Mouse (Mus musculus) B cell, adult 62 days (primary cell): ENCODE results near the gene Pdzph1. TPM values are rescaled to one million over a fixed set of nuclear protein-coding genes. Genes with fewer than 3 reads are reported as not detected.

Source experiments
- total RNA-seq: library from RNA; stranded (reverse); gene quantifications from 4 replicates; pipeline ENCODE4 v1.2.4, GENCODE M21; 2023

Gene Pdzph1
- total RNA-seq: not detected in 4 replicates

GRCm38 (mm10) chr17:58991275-58991674, at the start of gene Pdzph1:
Gene Pdzph1 (minus strand): TSS chr17:58991375.

GRCm38 (mm10) chr17:59013091-59013459, 21.9 kb upstream of the Pdzph1 start, which contains the start of gene Nudt12:
Gene Nudt12 (minus strand): TSS chr17:59013372.

Other genes with a start within 250 kb of the Pdzph1 start
- 1.2 to 2.7 TPM (median 2.6 TPM) in 4 replicates for gene Nudt12, start 22.0 kb upstream of the Pdzph1 start, total RNA-seq